Mouse (Mus musculus): Measurements from ENCODE around the gene Upk2.
A peak's percentile ranks its signal among the peaks of the same experiment; 100 is the strongest.

Gene Upk2

GRCm38 (mm10) chr9:44488855-44489381 lies 34.1 kb upstream of the Upk2 start:
- no peak for DNase-seq (ENCODE audit: low read depth, low spot score)

GRCm38 (mm10) chr9:44488416-44488815 lies 33.6 kb upstream of the Upk2 start:
- no peak for DNase-seq (ENCODE audit: low read depth, low spot score)

- no peak for DNase-seq (ENCODE audit: low read depth, low spot score)
Measured at GRCm38 (mm10) chr9:44487441-44487840, 32.7 kb upstream of the Upk2 start.

GRCm38 (mm10) chr9:44486741-44487421 lies 32.1 kb upstream of the Upk2 start:
- DNase-seq (ENCODE audit: low read depth, low spot score), result no peak

GRCm38 (mm10) chr9:44486335-44486734 lies 31.6 kb upstream of the Upk2 start:
- no peak for DNase-seq (ENCODE audit: low read depth, low spot score)

- no peak for DNase-seq (ENCODE audit: low read depth, low spot score)
Measured at GRCm38 (mm10) chr9:44485516-44486161, 30.9 kb upstream of the Upk2 start.

- DNase-seq (ENCODE audit: low read depth, low spot score), result no peak
Measured at GRCm38 (mm10) chr9:44485105-44485515, 30.3 kb upstream of the Upk2 start.

- no peak for DNase-seq (ENCODE audit: low read depth, low spot score)
Measured at GRCm38 (mm10) chr9:44484311-44485104, 29.7 kb upstream of the Upk2 start.

GRCm38 (mm10) chr9:44483510-44484044 lies 28.8 kb upstream of the Upk2 start:
- DNase-seq (ENCODE audit: low read depth, low spot score), result peak; percentile 54

- peak; percentile 55 for DNase-seq (ENCODE audit: low read depth, low spot score)
Measured at GRCm38 (mm10) chr9:44483041-44483509, 28.3 kb upstream of the Upk2 start.

GRCm38 (mm10) chr9:44482552-44482951 lies 27.8 kb upstream of the Upk2 start, which contains the start of gene Bcl9l:
Bcl9l (plus strand) TSS chr9:44482825.
- peak; percentile 90 for DNase-seq (ENCODE audit: low read depth, low spot score)

- DNase-seq (ENCODE audit: low read depth, low spot score), result no peak
Measured at GRCm38 (mm10) chr9:44482112-44482511, 27.3 kb upstream of the Upk2 start.

- peak; percentile 82 for DNase-seq (ENCODE audit: low read depth, low spot score)
Measured at GRCm38 (mm10) chr9:44479628-44480428, 25.1 kb upstream of the Upk2 start.

- DNase-seq (ENCODE audit: low read depth, low spot score), result peak; percentile 42
Measured at GRCm38 (mm10) chr9:44478959-44479605, 24.3 kb upstream of the Upk2 start.

GRCm38 (mm10) chr9:44478229-44478921 lies 23.6 kb upstream of the Upk2 start:
- DNase-seq (ENCODE audit: low read depth, low spot score), result no peak

- DNase-seq (ENCODE audit: low read depth, low spot score), result peak; percentile 70
Measured at GRCm38 (mm10) chr9:44477339-44478228, 22.8 kb upstream of the Upk2 start.

- DNase-seq (ENCODE audit: low read depth, low spot score), result no peak
Measured at GRCm38 (mm10) chr9:44475936-44476335, 21.2 kb upstream of the Upk2 start.

- DNase-seq (ENCODE audit: low read depth, low spot score), result no peak
Measured at GRCm38 (mm10) chr9:44474327-44474726, 19.6 kb upstream of the Upk2 start.

- DNase-seq (ENCODE audit: low read depth, low spot score), result no peak
Measured at GRCm38 (mm10) chr9:44473184-44473583, 18.4 kb upstream of the Upk2 start.

Data from CD4-positive helper T cell, adult 2 months (primary cell).